Mouse (Mus musculus) megakaryocyte progenitor cell, adult 5-6 weeks (primary cell): Measurements from ENCODE around the gene Spon1. TPM values are rescaled to one million over a fixed set of nuclear protein-coding genes. Genes with fewer than 3 reads are reported as not detected.
A peak's percentile ranks its signal among the peaks of the same experiment; 100 is the strongest.

Experiments
- ATAC-seq: replicated peaks from 2 replicates; pipeline ENCODE4 v1.8.0; 2016; ENCODE audit warnings: mild to moderate bottlenecking, moderate TSS enrichment, inconsistent platforms; ENCODE audit not compliant: poor library complexity
- total RNA-seq, 2 experiments: library from RNA; stranded (forward) in 1 of 2; stranded (reverse) in 1 of 2; fragments of 157-497, 149-512 nt in 1 of 2; fragments of 200-1000 nt in 1 of 2; gene quantifications; 2 replicates each; pipeline versions ENCODE4 v1.2.3 to v1.2.4; 2015 to 2017

Spon1 gene
- total RNA-seq (2015): not detected in 2 replicates
- total RNA-seq (2017): not detected in 2 replicates

- ATAC-seq: peak; percentile 63
These were observed at the start of gene Spon1 for GRCm38 (mm10) chr7:113765667-113766497. Gene Spon1, plus strand, starts transcription at chr7:113765998.

GRCm38 (mm10) chr7:113721994-113722393 lies 43.8 kb upstream of the Spon1 start:
- ATAC-seq: peak; percentile 95

GRCm38 (mm10) chr7:113723905-113724304 lies 41.9 kb upstream of the Spon1 start:
- ATAC-seq: no peak

GRCm38 (mm10) chr7:113727999-113728713 lies 37.6 kb upstream of the Spon1 start:
- ATAC-seq: no peak

- ATAC-seq: no peak
These were observed 36.9 kb upstream of the Spon1 start for GRCm38 (mm10) chr7:113728926-113729325.

- no peak for ATAC-seq
These were observed 35.2 kb upstream of the Spon1 start for GRCm38 (mm10) chr7:113730406-113731247.

GRCm38 (mm10) chr7:113737790-113738362 lies 27.9 kb upstream of the Spon1 start:
- no peak for ATAC-seq

GRCm38 (mm10) chr7:113739181-113739580 lies 26.6 kb upstream of the Spon1 start:
- no peak for ATAC-seq

GRCm38 (mm10) chr7:113742644-113743043 lies 23.2 kb upstream of the Spon1 start:
- no peak for ATAC-seq

- no peak for ATAC-seq
These were observed 21.8 kb upstream of the Spon1 start for GRCm38 (mm10) chr7:113743982-113744381.

- no peak for ATAC-seq
These were observed 9.2 kb upstream of the Spon1 start for GRCm38 (mm10) chr7:113756616-113757015.

GRCm38 (mm10) chr7:113759212-113759611 lies 6.6 kb upstream of the Spon1 start:
- ATAC-seq: peak; percentile 91

- no peak for ATAC-seq
These were observed 665 bp upstream of the Spon1 start for GRCm38 (mm10) chr7:113765133-113765532.

GRCm38 (mm10) chr7:113766498-113766941 lies 722 bp downstream of the Spon1 start:
- ATAC-seq: peak; percentile 29; the same call in 1 of the 2 replicates

GRCm38 (mm10) chr7:113767546-113767945 lies 1.7 kb downstream of the Spon1 start:
- ATAC-seq: no peak

GRCm38 (mm10) chr7:113768174-113768935 lies 2.6 kb downstream of the Spon1 start:
- no peak for ATAC-seq

GRCm38 (mm10) chr7:113769281-113769680 lies 3.5 kb downstream of the Spon1 start:
- ATAC-seq: no peak

GRCm38 (mm10) chr7:113772135-113772534 lies 6.3 kb downstream of the Spon1 start:
- no peak for ATAC-seq

- peak; percentile 32 for ATAC-seq
These were observed 7.6 kb downstream of the Spon1 start for GRCm38 (mm10) chr7:113773436-113773835.

- ATAC-seq: peak; percentile 83
These were observed 8.2 kb downstream of the Spon1 start for GRCm38 (mm10) chr7:113774039-113774438.
